Mouse (Mus musculus) myocyte (in vitro differentiated cells): ENCODE measurements at regions not wholly inside any gene's neighbourhood (a gene's known extent, or its start where the extent isn't known, plus 50 kb on each side); places are given as distances from the start of the nearest gene placed in this dataset.

Experiments
- CEBPB ChIP-seq: IDR thresholded peaks from 2 replicates; pipeline ENCODE4 v1.6.1; 2011; ENCODE audit warnings: mild to moderate bottlenecking, moderate library complexity; ENCODE audit not compliant: poor library complexity, insufficient read depth, severe bottlenecking
- E2F4 ChIP-seq: IDR thresholded peaks from one replicate; pipeline ENCODE4 v1.6.1; 2011; ENCODE audit warnings: mild to moderate bottlenecking, control low read depth, moderate library complexity; ENCODE audit not compliant: insufficient read depth
- MAX ChIP-seq: IDR thresholded peaks from one replicate; pipeline ENCODE4 v1.6.1; 2011; ENCODE audit warnings: low read depth, mild to moderate bottlenecking, control low read depth
- MYOD1 ChIP-seq, 3 experiments: IDR thresholded peaks; one replicate each; pipeline ENCODE4 v1.6.1; 2011; ENCODE audit warnings: control low read depth in 2 of 3, low read depth in 2 of 3, mild to moderate bottlenecking in 2 of 3, moderate library complexity in 1 of 3; ENCODE audit not compliant: insufficient read length in 2 of 3, control insufficient read depth in 1 of 3
- MYOG ChIP-seq, 3 experiments: IDR thresholded peaks; one replicate each; pipeline ENCODE4 v1.6.1; 2011; ENCODE audit warnings: control low read depth in 2 of 3, low read depth in 2 of 3, mild to moderate bottlenecking in 2 of 3; ENCODE audit not compliant: insufficient read length in 2 of 3, control insufficient read depth in 1 of 3, insufficient read depth in 1 of 3
- POLR2A ChIP-seq: IDR thresholded peaks from one replicate; pipeline ENCODE4 v1.6.1; 2011; ENCODE audit warnings: low read depth, mild to moderate bottlenecking, control low read depth, moderate library complexity; ENCODE audit not compliant: insufficient read length
- POLR2AphosphoS2 ChIP-seq: IDR thresholded peaks from one replicate; pipeline ENCODE4 v1.6.1; 2011; ENCODE audit warnings: low read depth, control low read depth; ENCODE audit not compliant: insufficient read length
- REST ChIP-seq: IDR thresholded peaks from one replicate; pipeline ENCODE4 v1.6.1; 2011; ENCODE audit warnings: mild to moderate bottlenecking, control low read depth, moderate library complexity; ENCODE audit not compliant: insufficient read depth, insufficient read length
- TCF12 ChIP-seq: IDR thresholded peaks from one replicate; pipeline ENCODE4 v1.6.1; 2011; ENCODE audit warnings: mild to moderate bottlenecking, control low read depth; ENCODE audit not compliant: poor library complexity, insufficient read depth, severe bottlenecking
- TCF3 ChIP-seq: IDR thresholded peaks from one replicate; pipeline ENCODE4 v1.6.1; 2011; ENCODE audit warnings: low read depth, control low read depth; ENCODE audit not compliant: insufficient read length
- USF1 ChIP-seq: IDR thresholded peaks from one replicate; pipeline ENCODE4 v1.6.1; 2011; ENCODE audit warnings: low read depth, mild to moderate bottlenecking, control low read depth, moderate library complexity

DNA sequence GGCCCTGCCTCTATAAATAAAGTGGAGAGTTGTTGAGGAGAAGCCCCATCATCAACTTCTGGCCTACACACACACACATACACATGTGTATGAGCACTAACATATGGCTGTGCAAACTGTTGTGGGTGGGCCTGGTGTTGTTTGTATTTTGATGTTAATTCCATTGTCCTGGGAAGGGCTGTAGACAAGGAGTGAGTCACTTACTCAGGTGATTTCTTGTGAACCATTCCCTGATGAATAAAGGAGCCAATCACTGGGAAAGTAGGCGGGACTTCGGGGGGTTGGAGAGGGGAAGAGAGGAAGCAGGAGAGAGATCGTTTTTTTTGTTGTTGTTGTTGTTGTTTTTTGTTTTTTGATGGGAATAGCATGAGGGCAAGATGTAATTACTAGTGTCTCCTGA lies 699.0 kb upstream of the Slc8a1 start:
- TF ChIP-seq E2F4 (no peak), POLR2AphosphoS2 (no peak), POLR2A (no peak), TCF12 (no peak), USF1 (no peak), MAX (no peak), MYOD1 (IDR thresholded peaks at IDR 0.05; ENCODE audit: control insufficient read depth in 1 of 3, insufficient read length in 2 of 3, low read depth in 2 of 3) (no peak), CEBPB (no peak), REST (no peak), MYOG (IDR thresholded peaks at IDR 0.05; ENCODE audit: control insufficient read depth in 1 of 3, insufficient read depth in 1 of 3, insufficient read length in 2 of 3, low read depth in 2 of 3) (no peak), TCF3 (no peak)
